Mouse (Mus musculus): ENCODE data around the gene Eef2k.

Gene Eef2k

GRCm38 (mm10) chr7:120879972-120880371 is 37.3 kb downstream of the Eef2k start:
- DNase-seq (ENCODE audit: low read depth, low spot score), result no peak

DNA sequence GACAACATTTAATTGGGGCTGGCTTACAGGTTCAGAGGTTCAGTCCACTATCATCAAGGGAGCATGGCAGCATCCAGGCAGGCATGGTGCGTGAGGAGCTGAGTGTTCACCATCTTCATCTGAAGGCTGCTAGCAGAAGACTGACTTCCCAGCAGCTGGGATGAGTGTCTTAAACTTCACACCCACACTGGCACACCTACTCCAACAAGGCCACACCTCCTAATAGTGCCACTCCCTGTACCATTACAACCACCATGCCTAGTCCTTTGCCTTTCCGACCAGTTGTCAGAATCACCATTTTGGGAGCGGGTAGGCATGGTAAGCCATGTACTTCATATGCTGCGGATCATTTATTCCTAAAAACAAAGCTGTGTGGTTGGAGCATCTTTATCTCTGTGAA is 38.1 kb downstream of the Eef2k start:
- DNase-seq (ENCODE audit: low read depth, low spot score), result no peak

- no peak for DNase-seq (ENCODE audit: low read depth, low spot score)
Observed at GRCm38 (mm10) chr7:120881451-120881850, 38.8 kb downstream of the Eef2k start.

GRCm38 (mm10) chr7:120882674-120883073 is 40.0 kb downstream of the Eef2k start:
- DNase-seq (ENCODE audit: low read depth, low spot score), result no peak

DNA sequence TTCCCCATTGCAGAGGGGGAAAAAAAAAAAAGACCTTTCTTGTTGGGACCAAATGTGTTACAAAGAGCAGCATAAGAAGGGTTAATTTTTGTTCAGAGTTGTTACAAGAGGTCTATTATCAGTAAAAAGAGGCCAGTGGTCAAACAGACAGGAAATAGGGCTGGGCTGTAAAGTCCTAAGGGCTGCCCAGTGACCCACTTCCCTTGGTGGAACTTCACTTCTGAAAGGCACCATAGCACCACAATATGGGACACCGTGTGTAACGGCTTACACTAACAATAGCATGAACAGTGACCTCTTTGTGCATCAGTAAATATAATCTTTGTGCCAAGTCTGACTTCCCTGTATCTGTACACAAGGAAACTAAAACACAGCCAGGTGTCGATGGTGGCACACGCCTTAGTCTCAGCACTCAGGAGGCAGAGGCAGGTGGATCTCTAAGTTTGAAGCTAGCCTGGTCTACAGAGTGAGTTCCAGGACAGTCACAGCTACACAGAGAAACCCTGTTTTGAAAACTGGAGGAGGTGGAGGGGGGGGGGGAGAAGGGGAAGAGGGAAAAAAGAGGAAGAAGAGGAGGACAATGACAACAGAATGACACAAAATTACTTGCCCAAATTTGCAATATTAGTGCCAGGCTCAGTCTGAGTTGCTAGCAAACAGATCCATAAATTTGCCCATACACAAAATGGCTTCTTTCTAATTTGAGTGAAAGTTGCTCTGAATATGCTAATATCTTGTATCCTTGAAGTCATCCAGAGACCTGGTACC is 41.1 kb downstream of the Eef2k start:
- DNase-seq (ENCODE audit: low read depth, low spot score), result no peak

GRCm38 (mm10) chr7:120884746-120885145 is 42.1 kb downstream of the Eef2k start:
- no peak for DNase-seq (ENCODE audit: low read depth, low spot score)

- no peak for DNase-seq (ENCODE audit: low read depth, low spot score)
Observed at GRCm38 (mm10) chr7:120893123-120893522, 50.5 kb downstream of the Eef2k start.

DNA sequence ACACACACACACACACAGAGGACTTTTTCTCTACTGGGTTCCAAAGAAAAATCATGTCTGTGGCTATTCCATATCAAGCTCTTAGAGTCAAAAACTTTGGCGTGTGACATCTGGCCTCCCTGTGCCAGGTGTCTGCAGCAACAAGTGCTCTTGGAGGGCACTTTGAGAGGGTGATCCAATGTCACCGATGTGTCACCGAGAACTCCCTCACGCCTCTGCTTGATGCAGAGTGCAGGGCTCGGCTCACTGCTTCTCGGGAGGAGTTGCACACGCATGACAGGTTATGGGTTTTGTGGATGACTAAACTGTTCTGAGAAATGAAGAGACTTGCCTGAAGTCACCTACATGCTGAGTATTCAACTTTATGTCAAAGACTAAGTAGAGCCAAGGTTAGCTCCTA is 54.4 kb downstream of the Eef2k start:
- DNase-seq (ENCODE audit: low read depth, low spot score), result no peak

- no peak for DNase-seq (ENCODE audit: low read depth, low spot score)
Observed at GRCm38 (mm10) chr7:120897711-120898335, 55.2 kb downstream of the Eef2k start.

- DNase-seq (ENCODE audit: low read depth, low spot score), result no peak
Observed at GRCm38 (mm10) chr7:120900191-120900590, 57.6 kb downstream of the Eef2k start.

GRCm38 (mm10) chr7:120901701-120902100 is 59.1 kb downstream of the Eef2k start:
- DNase-seq (ENCODE audit: low read depth, low spot score), result no peak

GRCm38 (mm10) chr7:120902931-120903330 is 60.3 kb downstream of the Eef2k start:
- no peak for DNase-seq (ENCODE audit: low read depth, low spot score)

DNA sequence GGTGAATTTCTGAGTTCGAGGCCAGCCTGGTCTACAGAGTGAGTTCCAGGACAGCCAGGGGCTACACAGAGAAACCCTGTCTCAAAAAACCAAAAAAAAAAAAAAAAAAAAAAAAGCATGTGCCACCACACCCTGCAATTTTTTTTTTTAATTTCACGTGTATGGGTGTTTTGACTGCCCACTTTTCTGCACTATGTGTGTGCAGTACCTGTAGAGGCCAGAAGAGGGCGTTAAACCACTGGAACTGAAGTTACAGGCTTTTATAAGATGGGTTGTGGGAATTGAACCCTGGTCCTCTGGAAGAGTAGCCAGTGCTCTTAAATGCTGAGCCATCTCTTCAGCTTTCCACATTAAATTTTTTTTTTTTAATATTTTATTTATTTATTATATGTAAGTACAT is 67.5 kb downstream of the Eef2k start:
- peak; percentile 4 for DNase-seq (ENCODE audit: low read depth, low spot score)

DNA sequence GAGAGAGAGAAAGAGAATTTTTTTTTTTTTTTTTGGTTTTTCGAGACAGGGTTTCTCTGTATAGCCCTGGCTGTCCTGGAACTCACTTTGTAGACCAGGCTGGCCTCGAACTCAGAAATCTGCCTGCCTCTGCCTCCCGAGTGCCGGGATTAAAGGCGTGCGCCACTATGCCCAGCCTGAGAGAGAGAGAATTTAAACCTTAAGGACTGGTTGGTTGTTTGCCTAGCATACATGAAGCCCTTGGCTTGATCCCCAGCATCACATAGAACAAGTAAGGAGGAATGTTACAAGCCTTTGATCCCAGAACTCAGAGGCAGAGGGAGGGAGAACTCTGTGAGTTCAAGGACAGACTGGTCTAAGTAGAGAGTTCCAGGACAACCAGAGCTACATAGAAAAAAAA is 68.6 kb downstream of the Eef2k start:
- peak; percentile 4 for DNase-seq (ENCODE audit: low read depth, low spot score)

DNA sequence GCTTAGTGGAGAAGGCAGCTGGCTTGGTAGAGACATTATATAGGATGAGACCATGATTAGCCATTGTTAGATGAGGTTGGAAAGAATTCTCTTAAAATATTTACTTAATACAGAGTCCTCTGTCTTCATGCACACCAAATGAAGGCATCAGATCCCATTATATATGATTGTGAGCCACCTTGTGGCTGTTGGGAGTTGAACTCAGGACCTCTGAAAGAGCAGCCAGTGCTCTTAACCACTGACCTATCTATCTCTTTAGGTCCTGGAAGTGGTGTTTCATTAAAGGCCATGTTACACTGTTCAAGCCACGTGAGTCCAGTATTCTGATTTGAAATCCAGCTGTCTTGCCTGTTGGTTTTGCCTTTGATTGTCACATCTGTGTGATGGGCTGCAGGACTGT is 70.7 kb downstream of the Eef2k start:
- DNase-seq (ENCODE audit: low read depth, low spot score), result peak; percentile 64

GRCm38 (mm10) chr7:120916262-120916875 is 73.7 kb downstream of the Eef2k start:
- DNase-seq (ENCODE audit: low read depth, low spot score), result peak; percentile 27

DNA sequence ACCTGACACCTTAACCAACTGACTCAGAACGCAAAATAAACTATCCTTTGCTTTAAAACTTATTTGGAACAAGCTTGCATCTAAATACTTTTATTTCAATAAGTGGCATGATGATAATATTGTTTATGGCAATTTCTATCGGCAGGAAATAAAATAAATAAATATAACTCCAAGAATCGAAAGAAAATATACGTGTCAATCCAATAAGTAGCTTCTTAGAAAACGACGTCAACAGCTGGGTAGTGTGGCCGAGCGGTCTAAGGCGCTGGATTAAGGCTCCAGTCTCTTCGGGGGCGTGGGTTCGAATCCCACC is 74.6 kb downstream of the Eef2k start:
- DNase-seq (ENCODE audit: low read depth, low spot score), result no peak

DNA sequence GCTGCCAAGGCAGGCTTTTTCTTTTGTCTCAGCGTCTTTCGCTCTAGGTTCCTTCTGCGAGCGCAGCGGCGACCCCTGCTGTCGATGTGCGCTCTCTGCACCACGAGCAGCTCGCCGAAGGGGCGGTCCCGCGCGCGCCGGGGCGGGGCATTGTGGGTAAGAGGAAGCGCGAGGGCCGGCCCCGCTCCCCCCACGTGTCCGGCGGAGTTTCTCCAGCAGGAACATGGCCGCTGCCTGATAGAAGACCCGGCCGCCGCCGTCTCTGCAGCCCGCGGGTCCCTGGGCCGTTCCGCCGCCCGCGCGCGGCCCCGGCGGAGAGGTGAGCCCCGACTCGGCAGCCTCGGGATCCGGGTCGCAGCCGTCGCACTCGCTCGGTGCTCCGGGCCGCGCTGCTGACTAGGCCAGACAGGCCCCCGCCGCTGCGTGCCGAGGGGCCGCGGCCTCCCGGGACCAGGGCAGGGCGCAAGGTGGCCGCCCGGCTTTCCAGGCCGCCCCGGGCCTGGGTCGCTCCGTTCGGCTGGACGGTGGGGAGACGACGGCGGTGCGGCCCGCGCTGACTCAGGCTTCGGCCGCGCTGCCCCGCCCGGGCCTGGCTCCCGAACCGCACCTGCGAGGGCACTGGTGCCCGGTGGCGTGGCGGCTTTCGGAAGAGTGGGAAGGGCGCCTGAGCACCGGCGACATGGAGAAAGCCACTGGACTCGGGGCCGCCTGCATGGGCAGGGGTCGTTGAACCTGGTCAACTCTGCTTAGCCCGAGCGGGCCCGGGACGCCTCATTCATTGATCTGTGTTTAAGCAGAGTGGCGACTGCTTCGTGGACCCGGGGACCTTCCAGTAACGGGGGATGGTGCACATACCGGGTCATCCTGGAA is 75.2 kb downstream of the Eef2k start, which contains the start of gene Polr3e:
Gene Polr3e (plus strand): TSS at position 153 of the 870 bp plus-strand sequence.
- peak; percentile 94 for DNase-seq (ENCODE audit: low read depth, low spot score)

DNA sequence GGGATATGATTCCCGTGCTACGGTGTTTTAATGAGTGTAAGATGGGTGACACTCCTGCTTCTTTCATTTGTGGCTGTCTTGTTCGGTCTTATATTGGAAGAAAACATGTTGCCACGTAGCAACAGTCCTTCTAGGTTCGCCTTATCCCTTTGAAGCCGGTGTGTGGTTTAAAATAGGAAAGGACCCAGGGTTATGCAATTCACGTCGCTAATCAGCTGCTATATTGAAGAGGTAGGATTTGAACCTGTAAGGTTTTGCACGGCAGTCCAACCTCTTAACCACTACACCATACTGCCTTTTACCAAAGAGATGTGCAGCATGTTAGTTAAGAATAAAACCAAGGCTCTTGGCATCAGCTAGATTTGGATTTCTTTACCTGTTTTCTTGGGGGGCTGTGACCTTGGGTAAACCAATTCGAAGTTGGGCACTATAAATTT is 75.9 kb downstream of the Eef2k start:
- DNase-seq (ENCODE audit: low read depth, low spot score), result peak; percentile 91

DNA sequence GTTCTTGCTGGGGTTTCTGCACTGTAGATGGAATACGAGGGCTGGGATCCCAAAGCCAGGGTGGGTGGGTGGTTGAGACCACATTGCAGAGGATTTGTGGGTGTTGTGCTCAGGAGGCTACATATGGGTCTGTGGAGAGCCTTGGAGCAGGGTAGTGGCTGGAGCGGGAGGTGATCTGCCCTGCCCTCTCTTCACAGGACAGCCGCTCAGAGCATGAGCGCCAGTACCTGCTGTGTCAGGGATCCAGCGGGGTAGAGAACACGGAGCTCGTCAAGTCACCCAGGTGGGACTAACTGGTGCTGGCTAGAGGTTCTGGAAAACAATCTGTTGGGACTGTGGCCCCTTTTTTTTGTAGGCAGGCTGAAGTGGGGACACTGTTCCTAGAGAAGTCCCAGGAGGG is 90.5 kb downstream of the Eef2k start:
- no peak for DNase-seq (ENCODE audit: low read depth, low spot score)

- no peak for DNase-seq (ENCODE audit: low read depth, low spot score)
Observed at GRCm38 (mm10) chr7:120933680-120934195, 91.1 kb downstream of the Eef2k start.

DNA sequence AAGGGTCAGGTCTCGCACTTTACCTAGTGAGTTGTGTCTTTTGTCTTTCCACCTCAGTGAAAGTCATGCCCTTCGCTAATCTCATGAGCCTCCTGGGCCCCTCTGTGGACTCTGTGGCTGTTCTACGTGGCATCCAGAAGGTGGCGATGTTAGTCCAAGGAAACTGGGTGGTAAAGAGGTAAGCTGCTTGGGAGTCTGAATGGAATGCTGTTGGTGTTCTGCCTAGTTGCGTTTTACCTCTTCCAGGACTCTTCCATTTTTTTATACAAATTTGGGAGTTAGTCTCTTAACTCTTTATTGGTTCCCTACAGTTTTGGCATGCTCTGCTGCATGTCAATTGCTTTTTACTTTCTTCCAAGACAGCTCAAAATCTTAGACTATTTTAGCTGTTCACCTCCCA is 92.1 kb downstream of the Eef2k start:
- peak; percentile 74 for DNase-seq (ENCODE audit: low read depth, low spot score)
